Mouse (Mus musculus) forebrain, embryonic 16.5 days (tissue): Measurements from ENCODE around the gene Hamp. TPM values are rescaled to one million over a fixed set of nuclear protein-coding genes. Genes with fewer than 3 reads are reported as not detected.
"Not testable (repeated sequence)": the region's sequence is repeated elsewhere in the genome, so short reads cannot be mapped to it uniquely, and the experiment has no call there.

Experiments
- ATAC-seq: fragments of 200-750 bp; cut with Nextera tagmentation; 2 replicates; pipeline ENCODE4 v1.8.0; 2017; ENCODE audit warnings: mild to moderate bottlenecking, moderate library complexity
- H3K27ac ChIP-seq: fragments of 300-500 bp; sonication (generic); 2 replicates; pipeline ENCODE4 v1.5.1; 2014; ENCODE audit warnings: low read length, control low read depth
- H3K27me3 ChIP-seq: fragments of 300-500 bp; sonication (generic); replicated peaks from 2 replicates; pipeline ENCODE4 v1.6.1; 2014; ENCODE audit warnings: low read length; ENCODE audit not compliant: control insufficient read depth, insufficient read depth
- H3K36me3 ChIP-seq: fragments of 300-500 bp; sonication (generic); 2 replicates; pipeline ENCODE4 v1.6.1; 2014; ENCODE audit not compliant: control insufficient read depth, insufficient read depth
- H3K4me1 ChIP-seq: fragments of 300-500 bp; sonication (generic); replicated peaks from 2 replicates; pipeline ENCODE4 v1.6.1; 2014; ENCODE audit warnings: low read length; ENCODE audit not compliant: control insufficient read depth, insufficient read depth
- H3K4me2 ChIP-seq: fragments of 300-500 bp; sonication (generic); 2 replicates; pipeline ENCODE4 v1.6.1; 2014; ENCODE audit warnings: mild to moderate bottlenecking, low read length, control low read depth
- H3K4me3 ChIP-seq: fragments of 300-500 bp; sonication (generic); replicated peaks from 2 replicates; pipeline ENCODE4 v1.5.1; 2014; ENCODE audit warnings: mild to moderate bottlenecking, low read length, control low read depth
- H3K9ac ChIP-seq: fragments of 300-500 bp; sonication (generic); replicated peaks from 2 replicates; pipeline ENCODE4 v1.6.1; 2014; ENCODE audit warnings: low read depth, low read length, control low read depth
- H3K9me3 ChIP-seq: fragments of 300-500 bp; sonication (generic); 2 replicates; pipeline ENCODE4 v1.6.1; 2016; ENCODE audit warnings: low read length; ENCODE audit not compliant: control insufficient read depth
- WGBS: fragments of 180-500 bp; shearing (Covaris S2); extraction: QIAGEN DNeasy Blood & Tissue Kit; methylation state at CpG from one replicate; pipeline ENCODE4 v1.1.7; 2014; 5-methylcytosine and 5-hydroxymethylcytosine counted together
- polyA plus RNA-seq: library from polyadenylated mRNA; unstranded; fragments of >200 nt; fragmentation: Nextera tagmentation; extraction: Ambion mirVana; gene quantifications from 2 replicates; pipeline ENCODE4 v1.2.1, GENCODE M21; 2015

Gene Hamp
- polyA plus RNA-seq, 1 experiment from 2014 or later: not detected

DNA sequence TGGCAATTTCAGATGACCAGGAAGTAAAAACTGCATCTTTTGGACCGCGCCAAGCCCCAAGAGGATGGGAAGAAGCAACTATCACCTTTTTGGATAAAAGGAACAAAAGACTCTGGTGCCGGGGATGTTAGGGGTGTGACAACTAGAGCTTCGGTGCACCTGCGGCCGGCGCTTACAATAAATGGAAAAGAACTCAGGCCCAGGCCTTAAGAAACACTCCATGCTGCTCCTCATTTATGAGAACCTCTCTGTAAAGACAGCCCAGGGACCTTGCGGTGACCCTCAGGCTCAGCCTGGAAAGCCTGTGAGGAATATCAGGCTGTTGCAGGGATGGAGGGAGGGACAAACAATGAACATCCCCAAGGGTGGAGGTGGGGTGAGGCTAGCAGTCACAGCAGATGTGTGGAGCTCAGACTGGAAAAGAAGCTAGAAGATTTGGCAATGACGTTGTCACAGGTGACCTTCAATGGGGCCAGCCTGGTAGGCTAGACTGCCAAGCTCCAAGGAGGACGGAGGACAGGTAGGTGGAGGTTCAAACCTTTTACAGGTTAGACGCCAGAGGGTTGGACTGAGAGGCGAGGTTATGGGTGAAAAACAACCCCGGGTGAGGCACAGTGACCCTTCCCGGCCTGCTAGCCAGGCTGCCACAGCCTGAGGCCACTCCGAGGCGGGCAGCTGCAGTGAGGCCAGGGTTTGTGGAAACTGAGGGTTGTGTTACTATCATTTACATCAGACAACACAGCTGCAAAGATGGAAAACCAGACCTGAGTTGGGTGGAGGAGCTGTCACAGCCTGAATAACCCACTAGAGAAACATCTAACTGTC is 8.8 kb upstream of the Hamp start:
- Histone ChIP-seq H3K27ac (no peak overlapping the region), H3K4me3 (no peak overlapping the region), H3K36me3 (peaks cover 14% of the 10 kb centered on the region), H3K27me3 (no peaks in the 10 kb centered on the region), H3K9ac (no peak overlapping the region), H3K4me2 (no peak overlapping the region), H3K4me1 (peaks cover 10% of the 10 kb centered on the region), H3K9me3 (no peaks in the 10 kb centered on the region)
- 96% methylated on average over 16 of the region's 16 CpGs for WGBS
- ATAC-seq: no peak

DNA sequence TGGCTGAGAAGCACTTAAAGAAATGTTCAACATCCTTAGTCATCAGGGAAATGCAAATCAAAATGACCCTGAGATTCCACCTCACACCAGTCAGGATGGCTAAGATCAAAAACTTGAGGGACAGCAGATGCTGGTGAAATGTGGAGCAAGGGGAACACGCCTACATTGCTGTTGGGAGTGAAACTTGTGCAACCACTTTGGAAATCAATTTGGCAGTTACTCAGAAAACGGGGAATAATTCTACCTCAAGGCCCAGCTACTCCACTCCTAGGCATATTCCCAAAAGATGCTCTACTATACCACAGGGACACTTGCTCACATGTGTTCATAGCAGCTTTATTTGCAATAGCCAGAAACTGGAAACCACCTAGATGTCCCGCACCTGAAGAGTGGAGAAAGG is 6.1 kb upstream of the Hamp start:
- H3K4me1 ChIP-seq, H3K27ac ChIP-seq, H3K4me2 ChIP-seq, H3K9me3 ChIP-seq, H3K4me3 ChIP-seq, ATAC-seq, H3K9ac ChIP-seq, H3K27me3 ChIP-seq: not testable (repeated sequence)
- WGBS: 83% methylated on average over 3 of the region's 3 CpGs
- H3K36me3 ChIP-seq: peaks cover 14% of the 10 kb centered on the region

DNA sequence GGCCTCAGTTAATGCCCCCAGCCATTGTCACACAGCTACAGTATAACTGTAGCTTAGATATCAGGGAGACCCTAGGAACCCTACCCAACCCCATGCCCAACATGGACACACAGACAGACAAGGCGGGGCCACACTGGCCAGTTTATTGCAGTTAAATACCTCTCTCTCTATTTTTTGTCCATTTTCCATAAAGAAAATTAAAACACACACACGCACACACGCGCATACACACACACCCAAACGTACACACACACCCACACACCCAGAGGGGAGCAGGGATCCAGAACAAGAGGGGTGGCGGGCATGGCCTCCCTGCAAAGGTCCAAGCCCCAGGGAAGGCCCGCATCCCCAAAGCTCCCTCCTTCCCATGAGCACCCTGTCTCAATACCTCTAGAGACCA is 2.0 kb upstream of the Hamp start:
- Histone ChIP-seq H3K9me3 (no peaks in the 10 kb centered on the region), H3K4me1 (no peaks in the 10 kb centered on the region), H3K4me3 (no peak overlapping the region), H3K27ac (no peak overlapping the region), H3K36me3 (no peaks in the 10 kb centered on the region; the same call in 1 of the 2 replicates), H3K27me3 (no peaks in the 10 kb centered on the region), H3K4me2 (no peak overlapping the region), H3K9ac (no peak overlapping the region)
- WGBS: 95% methylated on average over 7 of the region's 7 CpGs
- no peak for ATAC-seq

DNA sequence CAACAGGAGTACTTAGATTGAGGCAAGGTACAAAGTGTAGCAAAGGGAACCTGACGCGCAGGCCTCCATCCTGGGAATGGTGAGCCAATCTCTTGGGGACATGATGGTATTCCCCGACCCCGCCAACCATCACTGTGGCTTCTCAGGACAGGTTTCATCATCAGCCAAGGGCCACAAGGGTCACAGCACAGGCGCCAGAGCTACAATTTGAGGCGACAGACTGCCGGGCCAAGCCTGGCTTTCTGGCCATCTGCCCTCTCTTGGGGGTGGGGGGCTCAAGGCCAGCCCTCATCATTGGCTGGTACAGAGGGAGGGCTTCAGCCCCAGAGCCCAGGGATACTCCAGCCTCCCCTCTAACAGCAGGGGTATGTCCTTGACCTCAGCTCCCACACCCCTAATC is 1.6 kb upstream of the Hamp start:
- not testable (repeated sequence) for ATAC-seq, H3K9me3 ChIP-seq, H3K4me1 ChIP-seq, H3K9ac ChIP-seq, H3K4me2 ChIP-seq, H3K27ac ChIP-seq, H3K36me3 ChIP-seq, H3K4me3 ChIP-seq, H3K27me3 ChIP-seq
- 92% methylated on average over 7 of the region's 7 CpGs for WGBS

DNA sequence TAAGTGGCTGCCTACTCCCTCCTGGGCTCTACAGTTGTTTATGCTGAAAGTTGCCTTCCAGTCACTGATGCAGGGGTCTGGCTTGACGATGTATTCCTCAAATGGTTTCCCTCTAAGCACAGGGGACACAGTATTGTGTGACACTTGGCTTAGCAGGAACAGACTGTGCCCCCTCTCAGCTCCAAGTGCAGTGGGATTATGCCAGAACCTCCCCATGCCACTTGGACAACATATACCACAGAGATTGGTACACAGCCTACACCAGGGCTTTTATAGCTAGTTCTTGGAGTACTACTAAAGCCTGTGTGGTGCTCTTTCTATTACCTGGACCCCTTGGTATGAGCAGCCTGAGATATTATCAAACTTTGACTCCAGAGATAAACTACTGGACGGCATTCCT is 874 bp upstream of the Hamp start:
- not testable (repeated sequence) for H3K4me2 ChIP-seq, H3K27ac ChIP-seq, H3K9ac ChIP-seq, H3K36me3 ChIP-seq, H3K27me3 ChIP-seq, H3K4me3 ChIP-seq, H3K9me3 ChIP-seq, H3K4me1 ChIP-seq, ATAC-seq
- 64% methylated on average over 2 of the region's 2 CpGs for WGBS

DNA sequence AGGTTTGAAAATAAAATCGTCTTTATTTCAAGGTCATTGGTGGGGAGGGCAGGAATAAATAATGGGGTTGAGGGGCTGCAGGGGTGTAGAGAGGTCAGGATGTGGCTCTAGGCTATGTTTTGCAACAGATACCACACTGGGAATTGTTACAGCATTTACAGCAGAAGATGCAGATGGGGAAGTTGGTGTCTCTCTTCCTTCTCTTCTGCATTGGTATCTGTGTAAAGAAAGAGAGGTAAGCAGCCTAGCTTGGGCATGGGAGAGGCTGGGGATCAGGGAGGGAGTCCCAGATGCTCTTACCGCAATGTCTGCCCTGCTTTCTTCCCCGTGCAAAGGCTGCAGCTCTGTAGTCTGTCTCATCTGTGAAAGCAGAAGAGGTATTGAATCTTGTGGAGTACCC is 1.5 kb downstream of the Hamp start:
- H3K27me3 ChIP-seq, H3K27ac ChIP-seq, H3K4me2 ChIP-seq, H3K36me3 ChIP-seq, H3K4me1 ChIP-seq, H3K9ac ChIP-seq, ATAC-seq, H3K9me3 ChIP-seq, H3K4me3 ChIP-seq: not testable (repeated sequence)
- 77% methylated on average over 3 of the region's 3 CpGs for WGBS

DNA sequence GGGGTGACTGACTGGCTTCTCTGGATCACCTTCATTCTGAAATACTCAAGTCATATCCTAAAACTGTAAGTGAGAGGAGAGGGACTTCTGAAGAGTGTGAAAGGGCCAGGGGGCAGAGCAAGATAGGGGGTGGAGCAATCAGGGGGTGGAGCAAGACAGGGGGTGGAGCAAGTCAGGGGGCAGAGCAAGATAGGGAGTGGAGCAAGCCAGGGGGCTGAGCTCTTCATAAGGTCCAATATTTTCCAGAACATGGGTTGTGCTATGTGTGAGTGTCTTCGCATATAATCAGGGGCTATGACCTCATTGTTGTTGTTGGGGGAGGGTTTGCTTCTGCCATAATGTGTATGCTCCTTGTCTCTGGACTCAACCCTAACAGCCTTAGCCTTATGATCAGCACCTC is 3.8 kb downstream of the Hamp start:
- not testable (repeated sequence) for H3K4me1 ChIP-seq, ATAC-seq, H3K9me3 ChIP-seq, H3K4me3 ChIP-seq, H3K36me3 ChIP-seq, H3K9ac ChIP-seq, H3K4me2 ChIP-seq, H3K27me3 ChIP-seq, H3K27ac ChIP-seq
- WGBS: 87% methylated on average over 1 of the region's 1 CpGs

DNA sequence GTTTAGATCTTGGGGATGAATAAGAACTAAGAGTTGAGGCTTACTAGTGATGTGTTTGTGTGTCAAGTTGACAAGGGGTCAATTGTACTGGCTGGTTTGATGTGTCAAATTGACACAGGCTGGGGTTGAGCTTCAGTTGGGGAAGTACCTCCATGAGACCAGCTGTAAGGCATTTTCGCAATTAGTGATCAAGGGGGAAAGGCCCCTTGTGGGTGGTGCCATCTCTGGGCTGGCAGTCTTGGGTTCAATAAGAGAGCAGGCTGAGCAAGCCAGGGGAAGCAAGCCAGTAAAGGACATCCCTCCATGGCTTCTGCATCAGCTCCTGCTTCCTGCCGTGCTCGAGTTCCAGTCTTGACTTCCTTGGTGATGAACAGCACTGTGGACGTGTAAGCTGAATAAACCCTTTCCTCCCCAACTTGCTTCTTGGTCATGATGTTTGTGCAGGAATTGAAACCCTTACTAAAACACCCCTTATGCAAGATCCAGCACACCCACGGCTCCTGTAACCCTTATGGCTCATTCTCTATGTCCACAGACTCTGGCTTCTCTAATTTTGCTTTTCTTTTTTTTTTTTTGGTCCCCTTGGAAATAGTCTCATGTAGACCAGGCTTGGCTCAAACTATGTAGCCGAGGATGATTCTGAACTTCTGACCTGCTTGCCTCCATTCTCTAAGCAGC is 8.3 kb downstream of the Hamp start:
- not testable (repeated sequence) for H3K4me2 ChIP-seq, H3K9me3 ChIP-seq, H3K4me3 ChIP-seq, H3K27ac ChIP-seq, H3K9ac ChIP-seq, H3K4me1 ChIP-seq, H3K36me3 ChIP-seq, ATAC-seq, H3K27me3 ChIP-seq
- 73% methylated on average over 6 of the region's 6 CpGs for WGBS

DNA sequence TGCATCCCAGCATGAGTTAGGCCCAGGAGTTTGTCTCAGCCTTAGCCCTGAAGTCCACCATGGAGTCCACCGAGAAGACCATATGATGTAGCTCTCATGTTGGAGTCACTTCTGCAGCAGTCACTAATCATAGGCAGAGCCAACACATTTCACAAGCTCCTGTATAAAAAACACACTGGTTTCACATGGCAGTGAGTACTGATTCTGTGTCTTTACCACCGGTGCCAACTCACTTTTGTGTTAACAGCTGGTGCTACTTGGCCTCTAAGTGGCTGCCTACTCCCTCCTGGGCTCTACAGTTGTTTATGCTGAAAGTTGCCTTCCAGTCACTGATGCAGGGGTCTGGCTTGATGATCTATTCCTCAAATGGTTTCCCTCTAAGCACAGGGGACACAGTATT is 19.3 kb downstream of the Hamp start, which contains the start of gene Hamp2:
Hamp2 (minus strand) TSS at position 101 of the 400 bp plus-strand sequence.
- H3K4me1 ChIP-seq, H3K36me3 ChIP-seq, ATAC-seq, H3K27ac ChIP-seq, H3K9me3 ChIP-seq, H3K27me3 ChIP-seq, H3K4me2 ChIP-seq, H3K4me3 ChIP-seq, H3K9ac ChIP-seq: not testable (repeated sequence)
- 71% methylated on average over 2 of the region's 2 CpGs for WGBS
